Mouse (Mus musculus): ENCODE results near the gene Ccdc88b. TPM values are rescaled to one million over a fixed set of nuclear protein-coding genes. Genes with fewer than 3 reads are reported as not detected.

Ccdc88b gene
- total RNA-seq, 2 experiments from 2014 or later = 3.8 to 11.8 TPM

GRCm38 (mm10) chr19:6831331-6831730, 26.7 kb downstream of the Ccdc88b start:
- ATAC-seq (replicated peaks; ENCODE audit: low FRiP score, poor library complexity, severe bottlenecking) = no peak

- ATAC-seq (replicated peaks; ENCODE audit: low FRiP score, poor library complexity, severe bottlenecking) = no peak
Observed at GRCm38 (mm10) chr19:6830556-6831316, 27.3 kb downstream of the Ccdc88b start.

GRCm38 (mm10) chr19:6829870-6830555, 28.0 kb downstream of the Ccdc88b start:
- no peak for ATAC-seq (replicated peaks; ENCODE audit: low FRiP score, poor library complexity, severe bottlenecking)

- no peak for ATAC-seq (replicated peaks; ENCODE audit: low FRiP score, poor library complexity, severe bottlenecking)
Observed at GRCm38 (mm10) chr19:6829069-6829468, 28.9 kb downstream of the Ccdc88b start.

GRCm38 (mm10) chr19:6826601-6827000, 31.4 kb downstream of the Ccdc88b start:
- ATAC-seq (replicated peaks; ENCODE audit: low FRiP score, poor library complexity, severe bottlenecking) = no peak

GRCm38 (mm10) chr19:6825384-6825783, 32.6 kb downstream of the Ccdc88b start:
- no peak for ATAC-seq (replicated peaks; ENCODE audit: low FRiP score, poor library complexity, severe bottlenecking)

GRCm38 (mm10) chr19:6820538-6821195, 37.3 kb downstream of the Ccdc88b start:
- no peak for ATAC-seq (replicated peaks; ENCODE audit: low FRiP score, poor library complexity, severe bottlenecking)

- no peak for ATAC-seq (replicated peaks; ENCODE audit: low FRiP score, poor library complexity, severe bottlenecking)
Observed at GRCm38 (mm10) chr19:6819143-6819827, 38.7 kb downstream of the Ccdc88b start.

GRCm38 (mm10) chr19:6814958-6815357, 43.1 kb downstream of the Ccdc88b start:
- no peak for ATAC-seq (replicated peaks; ENCODE audit: low FRiP score, poor library complexity, severe bottlenecking)

GRCm38 (mm10) chr19:6814366-6814765, 43.6 kb downstream of the Ccdc88b start:
- no peak; the same call in 1 of the 2 replicates for ATAC-seq (replicated peaks; ENCODE audit: low FRiP score, poor library complexity, severe bottlenecking)

Other genes starting within 250 kb of the Ccdc88b start
- gene Rps6ka4, start 17.6 kb downstream of the Ccdc88b start, total RNA-seq (2015; ENCODE audit: low replicate concordance) = 3.6 TPM in 1 of 2 replicates, not detected in the other
- 1.1 and 2.6 TPM in 2 replicates for gene Rps6ka4, start 17.6 kb downstream of the Ccdc88b start, total RNA-seq (2017; ENCODE audit: low replicate concordance)
- gene Trmt112, start 51.5 kb upstream of the Ccdc88b start, total RNA-seq (2015; ENCODE audit: low replicate concordance) = 46.7 and 49.5 TPM in 2 replicates
- 22.7 and 49.4 TPM in 2 replicates for gene Trmt112, start 51.5 kb upstream of the Ccdc88b start, total RNA-seq (2017; ENCODE audit: low replicate concordance)
- gene Prdx5, start 51.9 kb upstream of the Ccdc88b start, total RNA-seq (2015; ENCODE audit: low replicate concordance) = 192 and 238 TPM in 2 replicates
- gene Prdx5, start 51.9 kb upstream of the Ccdc88b start, total RNA-seq (2017; ENCODE audit: low replicate concordance) = 232 and 266 TPM in 2 replicates
- gene Esrra, start 63.6 kb upstream of the Ccdc88b start, total RNA-seq (2015; ENCODE audit: low replicate concordance) = 3.1 and 5.2 TPM in 2 replicates
- gene Esrra, start 63.6 kb upstream of the Ccdc88b start, total RNA-seq (2017; ENCODE audit: low replicate concordance) = 2.4 and 4.2 TPM in 2 replicates
- gene Catsperz, start 67.2 kb upstream of the Ccdc88b start, total RNA-seq (2015; ENCODE audit: low replicate concordance) = not detected in 2 replicates
- not detected in 2 replicates for gene Catsperz, start 67.2 kb upstream of the Ccdc88b start, total RNA-seq (2017; ENCODE audit: low replicate concordance)
- not detected in 2 replicates for gene Kcnk4, start 76.3 kb upstream of the Ccdc88b start, total RNA-seq (2015; ENCODE audit: low replicate concordance)
- gene Kcnk4, start 76.3 kb upstream of the Ccdc88b start, total RNA-seq (2017; ENCODE audit: low replicate concordance) = not detected in 2 replicates
- 2.1 and 4.8 TPM in 2 replicates for gene Bad, start 83.7 kb upstream of the Ccdc88b start, total RNA-seq (2015; ENCODE audit: low replicate concordance)
- gene Bad, start 83.7 kb upstream of the Ccdc88b start, total RNA-seq (2017; ENCODE audit: low replicate concordance) = 5.0 and 9.5 TPM in 2 replicates
- 3.3 and 5.8 TPM in 2 replicates for gene Gpr137, start 84.3 kb upstream of the Ccdc88b start, total RNA-seq (2015; ENCODE audit: low replicate concordance)
- 4.2 and 7.2 TPM in 2 replicates for gene Gpr137, start 84.3 kb upstream of the Ccdc88b start, total RNA-seq (2017; ENCODE audit: low replicate concordance)
- 30.9 and 57.8 TPM in 2 replicates for gene Ppp1r14b, start 116.8 kb upstream of the Ccdc88b start, total RNA-seq (2015; ENCODE audit: low replicate concordance)
- 17.8 and 41.6 TPM in 2 replicates for gene Ppp1r14b, start 116.8 kb upstream of the Ccdc88b start, total RNA-seq (2017; ENCODE audit: low replicate concordance)
- 0.19 and 0.42 TPM in 2 replicates for gene Plcb3, start 118.3 kb upstream of the Ccdc88b start, total RNA-seq (2015; ENCODE audit: low replicate concordance)
- 2.5 and 6.8 TPM in 2 replicates for gene Plcb3, start 118.3 kb upstream of the Ccdc88b start, total RNA-seq (2017; ENCODE audit: low replicate concordance)
- 34.0 and 34.9 TPM in 2 replicates for gene Fkbp2, start 122.3 kb upstream of the Ccdc88b start, total RNA-seq (2015; ENCODE audit: low replicate concordance)
- gene Fkbp2, start 122.3 kb upstream of the Ccdc88b start, total RNA-seq (2017; ENCODE audit: low replicate concordance) = 31.0 and 34.8 TPM in 2 replicates
- 11.7 TPM in 2 replicates for gene Vegfb, start 129.4 kb upstream of the Ccdc88b start, total RNA-seq (2015; ENCODE audit: low replicate concordance)
- 0.98 and 1.1 TPM in 2 replicates for gene Vegfb, start 129.4 kb upstream of the Ccdc88b start, total RNA-seq (2017; ENCODE audit: low replicate concordance)
- gene Dnajc4, start 134.4 kb upstream of the Ccdc88b start, total RNA-seq (2015; ENCODE audit: low replicate concordance) = 4.4 and 6.5 TPM in 2 replicates
- gene Dnajc4, start 134.4 kb upstream of the Ccdc88b start, total RNA-seq (2017; ENCODE audit: low replicate concordance) = 2.1 and 10.9 TPM in 2 replicates
- gene Nudt22, start 137.9 kb upstream of the Ccdc88b start, total RNA-seq (2015; ENCODE audit: low replicate concordance) = 5.4 TPM in 1 of 2 replicates, not detected in the other
- gene Nudt22, start 137.9 kb upstream of the Ccdc88b start, total RNA-seq (2017; ENCODE audit: low replicate concordance) = 0.60 and 4.9 TPM in 2 replicates
- gene Trpt1, start 137.9 kb upstream of the Ccdc88b start, total RNA-seq (2015; ENCODE audit: low replicate concordance) = not detected in 2 replicates
- not detected in 2 replicates for gene Trpt1, start 137.9 kb upstream of the Ccdc88b start, total RNA-seq (2017; ENCODE audit: low replicate concordance)
- gene Fermt3, start 161.3 kb upstream of the Ccdc88b start, total RNA-seq (2015; ENCODE audit: low replicate concordance) = 20.8 and 28.6 TPM in 2 replicates
- gene Fermt3, start 161.3 kb upstream of the Ccdc88b start, total RNA-seq (2017; ENCODE audit: low replicate concordance) = 49.0 and 56.3 TPM in 2 replicates
- 39.1 and 40.2 TPM in 2 replicates for gene Stip1, start 181.8 kb upstream of the Ccdc88b start, total RNA-seq (2015; ENCODE audit: low replicate concordance)
- 33.4 and 44.3 TPM in 2 replicates for gene Stip1, start 181.8 kb upstream of the Ccdc88b start, total RNA-seq (2017; ENCODE audit: low replicate concordance)
- 0.77 and 4.2 TPM in 2 replicates for gene Macrod1, start 198.6 kb upstream of the Ccdc88b start, total RNA-seq (2015; ENCODE audit: low replicate concordance)
- 0.94 TPM in 1 of 2 replicates, not detected in the other for gene Macrod1, start 198.6 kb upstream of the Ccdc88b start, total RNA-seq (2017; ENCODE audit: low replicate concordance)
- gene Flrt1, start 247.5 kb upstream of the Ccdc88b start, total RNA-seq (2015; ENCODE audit: low replicate concordance) = not detected in 2 replicates
- gene Flrt1, start 247.5 kb upstream of the Ccdc88b start, total RNA-seq (2017; ENCODE audit: low replicate concordance) = not detected in 2 replicates